Mouse (Mus musculus) ovary, adult 2 months (tissue): ENCODE measurements around the gene Magi2. TPM values are rescaled to one million over a fixed set of nuclear protein-coding genes. Genes with fewer than 3 reads are reported as not detected.

Source experiments
- polyA plus RNA-seq: library from polyadenylated mRNA; depleted of rRNA; stranded (reverse); fragments of >200 nt; gene quantifications from 2 replicates; pipeline ENCODE4 v1.2.3, GENCODE M21; 2012; rRNA removed

Gene Magi2
- polyA plus RNA-seq: 7.6 and 8.1 TPM in 2 replicates

DNA sequence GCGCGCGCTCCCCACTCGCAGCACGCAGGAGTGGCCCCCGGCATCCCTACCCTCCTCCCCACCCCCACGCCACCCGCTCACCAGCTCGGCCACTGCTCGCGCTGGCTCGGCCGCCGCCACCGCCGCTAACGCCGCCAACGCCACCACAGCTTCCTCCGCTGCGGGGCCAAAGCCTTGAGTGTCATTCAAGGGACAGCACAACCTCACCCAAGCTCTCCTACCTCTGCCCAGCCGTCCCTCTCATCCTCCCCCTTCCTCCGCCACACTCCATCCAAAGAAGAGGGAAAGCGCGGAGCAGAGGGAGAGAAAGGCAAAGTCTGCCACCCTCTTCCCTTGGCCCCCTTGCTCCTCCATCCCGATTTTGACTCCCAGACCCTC, at the start of gene Magi2:
Gene Magi2 (plus strand): TSS at position 171 of the 378 bp plus-strand sequence.

